Mouse (Mus musculus): ENCODE data around the gene Filip1.

DNA sequence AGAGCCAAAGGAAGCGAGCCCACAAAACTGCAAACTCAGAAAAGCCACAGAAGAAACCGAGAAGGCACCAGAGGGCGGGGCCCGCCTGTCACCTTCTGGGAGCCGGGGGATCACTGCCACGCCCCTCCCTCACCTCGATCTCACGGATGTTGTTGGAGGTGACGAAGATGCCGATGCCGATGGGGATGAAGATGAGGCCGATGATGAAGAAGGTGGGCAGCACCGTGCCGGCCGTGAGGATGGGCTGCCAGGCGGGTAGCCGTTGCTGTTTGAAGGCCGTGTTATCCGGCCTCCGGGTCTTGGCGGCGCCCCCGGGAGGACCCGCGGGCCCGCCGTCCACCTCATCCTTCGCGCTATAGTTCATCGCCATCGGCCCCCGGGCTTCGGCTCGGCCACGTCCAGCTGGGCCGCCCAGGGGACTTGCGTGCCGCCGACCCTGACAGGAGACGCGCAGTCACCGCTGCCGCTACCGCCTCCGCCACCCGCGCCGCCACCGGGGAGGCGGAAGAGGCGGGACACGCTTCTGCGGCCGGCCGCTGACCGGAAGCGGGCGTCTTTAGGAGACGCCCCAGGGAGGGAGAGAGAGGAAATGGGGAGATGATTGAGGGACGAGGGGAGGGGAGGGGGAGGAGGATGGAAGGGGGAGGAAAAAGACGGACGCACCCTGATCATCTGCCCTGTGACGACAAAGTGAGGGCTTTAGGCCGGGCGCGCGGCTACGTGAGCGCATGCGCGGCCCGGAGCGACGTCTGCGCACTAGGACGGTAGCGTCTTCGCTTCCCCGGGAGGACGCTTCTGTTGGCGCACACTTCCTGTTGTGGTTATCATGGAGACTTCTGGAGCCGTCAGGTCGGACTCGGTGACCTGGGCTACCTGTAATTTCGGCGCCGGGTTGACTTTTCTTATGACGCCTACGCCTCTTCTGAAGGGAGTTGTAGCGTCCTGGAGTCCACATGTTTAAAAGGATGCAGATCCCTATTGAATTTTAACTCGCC, 219.5 kb downstream of the Filip1 start, which contains the start of gene Tmem30a:
- TF ChIP-seq CTCF (IDR thresholded peaks at IDR 0.05; ENCODE audit: borderline replicate concordance, extremely low read depth, insufficient read depth, insufficient read length) (no peak), POLR2A (IDR thresholded peaks at IDR 0.05; ENCODE audit: borderline replicate concordance, extremely low read depth, insufficient read depth, insufficient read length, poor library complexity, severe bottlenecking) (peak; percentile 87)

Measured in brain, embryonic 14.5 days (tissue).